Mouse (Mus musculus) midbrain, embryonic 10.5 days (tissue): ENCODE data around the gene Nup88. TPM values are rescaled to one million over a fixed set of nuclear protein-coding genes. Genes with fewer than 3 reads are reported as not detected.
"Not testable (repeated sequence)": the region's sequence is repeated elsewhere in the genome, so short reads cannot be mapped to it uniquely, and the experiment has no call there.

Experiments used
- DNase-seq: peaks from one replicate; pipeline ENCODE4 v3.0.0-alpha.2; 2017; ENCODE audit warnings: low spot score
- H3K27ac ChIP-seq: fragments of 300-500 bp; sonication (generic); replicated peaks from 2 replicates; pipeline ENCODE4 v1.5.1; 2016; ENCODE audit warnings: mild to moderate bottlenecking
- H3K27me3 ChIP-seq: fragments of 300-500 bp; sonication (generic); 2 replicates; pipeline ENCODE4 v1.6.1; 2016; ENCODE audit warnings: low read depth, mild to moderate bottlenecking; ENCODE audit not compliant: poor library complexity, severe bottlenecking
- H3K36me3 ChIP-seq: fragments of 300-500 bp; sonication (generic); 2 replicates; pipeline ENCODE4 v1.6.1; 2016; ENCODE audit warnings: mild to moderate bottlenecking, moderate library complexity
- H3K4me1 ChIP-seq: fragments of 300-500 bp; sonication (generic); 2 replicates; pipeline ENCODE4 v1.6.1; 2016
- H3K4me3 ChIP-seq: fragments of 300-500 bp; sonication (generic); 2 replicates; pipeline ENCODE4 v1.5.1; 2016; ENCODE audit warnings: mild to moderate bottlenecking, moderate library complexity
- H3K9me3 ChIP-seq: fragments of 300-500 bp; sonication (generic); replicated peaks from 2 replicates; pipeline ENCODE4 v1.6.1; 2016; ENCODE audit warnings: mild to moderate bottlenecking
- WGBS: fragments of 180-500 bp; shearing (Covaris S2); methylation state at CpG from one replicate; pipeline ENCODE4 v1.1.7; 2016; 5-methylcytosine and 5-hydroxymethylcytosine counted together
- polyA plus RNA-seq: library from polyadenylated mRNA; unstranded; fragments of >200 nt; fragmentation: Nextera tagmentation; extraction: Ambion mirVana; gene quantifications from 2 replicates; pipeline ENCODE4 v1.2.1, GENCODE M21; 2016

Nup88 gene
- polyA plus RNA-seq, 1 experiment from 2014 or later: 153 TPM

DNA sequence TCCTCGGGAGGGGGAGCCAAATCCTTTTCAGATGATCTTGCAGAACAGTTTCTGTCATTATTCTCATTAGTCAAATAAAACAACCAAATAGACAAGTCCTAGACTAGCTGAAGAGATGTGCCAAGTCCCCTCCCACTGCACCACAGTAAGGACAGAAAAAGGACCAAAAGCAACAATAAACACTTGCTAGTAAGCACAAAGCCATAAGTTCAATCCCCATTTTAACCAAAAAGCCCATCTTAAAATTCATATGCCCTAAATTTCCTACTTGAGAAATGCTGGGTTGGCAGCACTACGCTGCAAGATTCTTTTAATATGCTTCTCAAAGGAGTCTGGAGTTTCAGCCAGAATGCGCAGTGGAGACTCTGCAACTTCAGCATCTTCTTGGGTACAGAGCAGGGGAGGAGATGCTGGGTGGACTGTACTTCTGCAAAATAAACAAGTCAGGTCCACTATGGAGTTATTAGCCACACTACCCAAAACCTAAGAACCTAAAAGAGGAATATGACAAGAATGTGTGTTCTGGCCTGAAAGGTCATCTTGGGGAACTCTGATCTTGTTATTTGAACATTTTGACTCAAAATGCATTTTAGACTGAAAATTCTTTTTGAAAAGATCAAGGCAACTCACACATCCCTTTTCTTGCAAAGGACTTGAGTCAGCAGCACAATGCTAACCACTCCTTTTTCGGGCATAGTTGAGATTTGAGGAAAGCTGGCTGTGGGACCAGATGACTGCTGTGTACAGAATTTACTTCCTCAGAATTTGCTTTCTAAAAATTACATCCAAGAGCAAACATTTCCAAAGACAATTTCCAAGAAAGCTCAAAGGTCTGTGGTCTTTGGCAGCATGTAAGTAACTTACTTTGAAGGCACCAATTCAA lies 24.6 kb downstream of the Nup88 start:
- no peak for DNase-seq
- no peaks in the 10 kb centered on the region for H3K4me1 ChIP-seq
- 93% methylated on average over 4 of the region's 4 CpGs for WGBS

GRCm38 (mm10) chr11:70943651-70944050 lies 26.1 kb downstream of the Nup88 start:
- Histone ChIP-seq H3K4me1 (no peaks in the 10 kb centered on the region), H3K27me3 (no peaks in the 10 kb centered on the region), H3K9me3 (no peaks in the 10 kb centered on the region), H3K27ac (no peak overlapping the region), H3K36me3 (peaks cover 100% of the 10 kb centered on the region), H3K4me3 (no peak overlapping the region)
- WGBS: 94% methylated on average over 7 of the region's 7 CpGs
- no peak for DNase-seq

More for the DNA sequence above, 24.6 kb downstream of the Nup88 start:
- H3K9me3 ChIP-seq: no peaks in the 10 kb centered on the region
- peaks cover 100% of the 10 kb centered on the region for H3K36me3 ChIP-seq
- no peak overlapping the region for H3K27ac ChIP-seq
- H3K27me3 ChIP-seq: no peaks in the 10 kb centered on the region
- no peak overlapping the region for H3K4me3 ChIP-seq

DNA sequence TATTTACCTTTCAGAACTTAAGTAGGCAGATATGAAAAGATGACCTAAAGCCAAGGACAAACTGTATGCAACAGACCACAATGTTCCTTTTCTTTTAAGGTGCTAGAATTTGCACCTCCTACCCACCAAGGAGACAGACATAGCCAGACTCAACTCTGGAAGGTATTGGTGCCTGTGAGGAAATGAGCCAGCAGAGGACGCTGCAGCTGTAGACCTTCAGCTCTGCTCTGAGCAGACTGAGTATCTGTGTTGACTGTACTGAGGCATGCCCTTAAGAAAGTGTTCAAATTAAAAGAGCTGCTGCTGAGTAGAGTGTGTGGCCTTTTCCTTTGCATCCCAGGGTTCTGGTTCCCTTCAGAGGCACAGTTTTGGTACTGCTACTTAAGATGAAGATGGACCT lies 27.2 kb downstream of the Nup88 start:
- Histone ChIP-seq H3K36me3 (peaks cover 100% of the 10 kb centered on the region), H3K4me3 (no peak overlapping the region), H3K9me3 (no peaks in the 10 kb centered on the region), H3K27ac (no peak overlapping the region), H3K4me1 (no peaks in the 10 kb centered on the region), H3K27me3 (no peaks in the 10 kb centered on the region)
- DNase-seq: no peak
- 85% methylated on average over 1 of the region's 1 CpGs for WGBS

DNA sequence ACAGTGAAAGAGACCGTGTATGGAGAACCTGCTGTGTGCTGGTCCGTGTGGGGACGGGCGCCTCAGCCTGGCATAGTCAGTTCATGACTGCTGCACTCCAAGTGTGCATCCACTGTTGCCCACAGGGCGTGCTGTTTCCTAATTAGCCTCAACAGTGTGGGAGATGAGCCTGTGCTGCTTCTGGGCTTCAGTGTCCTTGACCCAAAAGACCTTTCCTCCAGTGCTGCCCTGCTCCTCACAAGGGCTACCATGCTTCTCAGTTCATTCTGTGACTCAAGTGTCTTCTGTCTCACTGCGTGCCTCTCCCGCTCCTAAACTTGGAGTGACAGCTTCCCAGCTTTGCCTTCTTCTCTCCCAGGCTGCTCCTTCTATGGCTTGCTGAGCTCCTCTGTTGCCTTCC lies 34.5 kb downstream of the Nup88 start:
- no peaks in the 10 kb centered on the region for H3K9me3 ChIP-seq
- no peak for DNase-seq
- no peak overlapping the region for H3K4me3 ChIP-seq
- no peak overlapping the region for H3K27ac ChIP-seq
- peaks cover 77% of the 10 kb centered on the region for H3K36me3 ChIP-seq
- 93% methylated on average over 7 of the region's 7 CpGs for WGBS
- no peaks in the 10 kb centered on the region for H3K27me3 ChIP-seq
- H3K4me1 ChIP-seq: no peaks in the 10 kb centered on the region

- no peaks in the 10 kb centered on the region for H3K4me1 ChIP-seq
- H3K9me3 ChIP-seq: no peaks in the 10 kb centered on the region
- WGBS: 95% methylated on average over 5 of the region's 5 CpGs
- no peaks in the 10 kb centered on the region for H3K27me3 ChIP-seq
- H3K4me3 ChIP-seq: no peak overlapping the region
- no peak overlapping the region for H3K27ac ChIP-seq
- DNase-seq: no peak
- peaks cover 74% of the 10 kb centered on the region for H3K36me3 ChIP-seq
Observed at GRCm38 (mm10) chr11:70931461-70931860, 38.3 kb downstream of the Nup88 start.

GRCm38 (mm10) chr11:70919524-70919923 lies 50.2 kb downstream of the Nup88 start:
- no peak overlapping the region for H3K27ac ChIP-seq
- H3K27me3 ChIP-seq: no peaks in the 10 kb centered on the region
- H3K9me3 ChIP-seq: no peaks in the 10 kb centered on the region
- 92% methylated on average over 4 of the region's 4 CpGs for WGBS
- no peak overlapping the region for H3K4me3 ChIP-seq
- no peak for DNase-seq
- H3K36me3 ChIP-seq: peaks cover 82% of the 10 kb centered on the region
- H3K4me1 ChIP-seq: no peaks in the 10 kb centered on the region

GRCm38 (mm10) chr11:70917896-70918295 lies 51.9 kb downstream of the Nup88 start:
- no peak overlapping the region for H3K4me3 ChIP-seq
- DNase-seq: no peak
- H3K27ac ChIP-seq: no peak overlapping the region
- no peaks in the 10 kb centered on the region for H3K9me3 ChIP-seq
- peaks cover 76% of the 10 kb centered on the region for H3K36me3 ChIP-seq
- H3K4me1 ChIP-seq: no peaks in the 10 kb centered on the region
- WGBS: 91% methylated on average over 2 of the region's 2 CpGs
- H3K27me3 ChIP-seq: no peaks in the 10 kb centered on the region

DNA sequence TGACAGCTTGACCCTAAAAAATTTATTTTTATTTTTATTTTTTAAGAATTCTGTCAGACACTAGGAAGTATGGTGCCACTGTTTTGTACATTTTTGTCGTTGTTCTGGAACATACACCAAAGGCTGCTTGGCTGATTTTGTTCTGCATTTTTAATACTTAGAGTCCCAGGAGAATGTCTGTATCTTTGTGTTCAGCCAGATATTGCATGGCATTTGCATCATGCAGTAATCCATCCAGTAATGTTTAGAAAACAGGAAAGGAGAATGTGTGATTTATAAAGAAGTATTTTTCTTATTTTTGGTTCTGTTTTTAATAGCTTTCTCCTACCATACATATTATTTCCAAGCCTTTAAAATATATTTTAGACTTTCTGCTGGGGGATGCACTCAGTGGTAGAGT lies 57.9 kb downstream of the Nup88 start:
- no peak overlapping the region for H3K4me3 ChIP-seq
- WGBS: 100% methylated on average over 1 of the region's 1 CpGs
- DNase-seq: no peak
- no peaks in the 10 kb centered on the region for H3K4me1 ChIP-seq
- no peaks in the 10 kb centered on the region for H3K9me3 ChIP-seq
- no peaks in the 10 kb centered on the region for H3K27me3 ChIP-seq
- H3K36me3 ChIP-seq: peaks cover 76% of the 10 kb centered on the region
- no peak overlapping the region for H3K27ac ChIP-seq

- H3K36me3 ChIP-seq: peaks cover 72% of the 10 kb centered on the region
- no peaks in the 10 kb centered on the region for H3K9me3 ChIP-seq
- no peak overlapping the region for H3K27ac ChIP-seq
- no peaks in the 10 kb centered on the region for H3K27me3 ChIP-seq
- no peak for DNase-seq
- no peaks in the 10 kb centered on the region for H3K4me1 ChIP-seq
- H3K4me3 ChIP-seq: no peak overlapping the region
- 91% methylated on average over 3 of the region's 3 CpGs for WGBS
Observed at GRCm38 (mm10) chr11:70911323-70911722, 58.5 kb downstream of the Nup88 start.

DNA sequence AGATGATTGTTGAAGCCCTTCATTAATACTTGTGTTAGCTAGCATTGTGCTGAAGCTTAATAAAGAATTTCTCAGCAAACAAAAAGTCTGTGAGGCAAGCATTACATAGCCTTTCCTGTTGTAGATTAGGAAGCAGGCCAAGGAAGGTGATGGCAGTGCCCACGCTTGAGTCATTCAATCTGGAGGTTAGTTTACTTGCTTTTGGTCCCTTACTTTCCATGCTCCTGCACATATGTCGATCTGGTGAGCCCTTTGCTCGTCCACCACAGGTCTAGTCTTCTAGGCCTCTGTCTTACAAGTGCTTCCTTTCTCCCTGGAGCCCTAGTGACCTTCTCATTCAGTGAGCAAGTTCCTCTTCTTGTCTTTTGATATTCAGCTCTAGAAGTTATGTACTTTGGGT lies 63.1 kb downstream of the Nup88 start:
- Histone ChIP-seq H3K4me3 (no peak overlapping the region), H3K36me3 (peaks cover 73% of the 10 kb centered on the region), H3K27me3 (no peaks in the 10 kb centered on the region), H3K27ac (no peak overlapping the region), H3K4me1 (no peaks in the 10 kb centered on the region), H3K9me3 (no peaks in the 10 kb centered on the region)
- 94% methylated on average over 3 of the region's 3 CpGs for WGBS
- no peak for DNase-seq

DNA sequence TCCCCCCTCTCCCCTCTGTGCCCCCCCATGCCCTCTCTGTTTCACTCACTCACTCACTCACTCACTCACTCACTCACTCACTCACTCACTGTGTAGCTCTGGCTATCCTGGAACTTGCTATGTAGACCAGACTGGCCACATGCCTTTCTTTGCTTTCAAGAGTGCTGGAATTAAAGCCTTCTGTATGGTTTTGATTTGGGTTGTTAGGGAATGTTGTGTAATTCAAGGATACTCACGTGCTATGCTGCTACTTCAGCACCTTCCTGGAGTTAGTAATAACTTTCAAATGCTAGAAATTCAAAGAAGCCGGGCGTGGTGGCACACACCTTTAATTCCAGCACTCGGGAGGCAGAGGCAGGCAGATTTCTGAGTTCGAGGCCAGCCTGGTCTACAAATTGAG lies 71.6 kb downstream of the Nup88 start:
- H3K27ac ChIP-seq, H3K4me3 ChIP-seq, H3K9me3 ChIP-seq, H3K4me1 ChIP-seq, H3K27me3 ChIP-seq, DNase-seq: not testable (repeated sequence)
- peaks cover 60% of the 10 kb centered on the region for H3K36me3 ChIP-seq
- WGBS: 94% methylated on average over 5 of the region's 5 CpGs

DNA sequence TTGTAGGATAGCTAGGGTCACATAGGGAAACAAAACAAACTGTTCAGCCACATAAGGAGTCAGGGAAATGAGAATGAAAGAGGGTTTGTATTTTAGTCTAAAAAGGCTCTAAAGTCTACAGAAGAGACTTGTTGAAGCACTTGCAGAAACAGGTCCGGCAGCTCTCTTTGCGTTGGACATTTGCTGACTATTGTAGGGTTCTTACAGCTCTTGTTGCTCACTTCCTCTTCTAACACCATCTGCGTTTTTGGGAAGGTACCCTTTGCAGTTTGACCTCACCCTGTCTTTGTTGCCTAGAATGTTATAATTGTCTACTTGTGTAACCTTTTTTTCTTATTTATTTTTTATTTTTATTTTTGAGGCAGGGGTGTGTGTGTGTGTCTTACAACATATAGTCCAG lies 72.1 kb downstream of the Nup88 start:
- DNase-seq: no peak
- Histone ChIP-seq H3K9me3 (peaks cover 4% of the 10 kb centered on the region), H3K4me3 (no peak overlapping the region), H3K36me3 (peaks cover 61% of the 10 kb centered on the region), H3K4me1 (no peaks in the 10 kb centered on the region), H3K27me3 (no peaks in the 10 kb centered on the region), H3K27ac (no peak overlapping the region)
- WGBS: 93% methylated on average over 3 of the region's 3 CpGs
